Mouse (Mus musculus) thymus, postnatal 25 days (tissue): ENCODE measurements at regions not wholly inside any gene's neighbourhood (a gene's known extent, or its start where the extent isn't known, plus 50 kb on each side); places are given as distances from the start of the nearest gene placed in this dataset.
A peak's percentile ranks its signal among the peaks of the same experiment; 100 is the strongest.

Source experiments
- DNase-seq: peaks from one replicate; pipeline ENCODE4 v3.0.0; 2022

DNA sequence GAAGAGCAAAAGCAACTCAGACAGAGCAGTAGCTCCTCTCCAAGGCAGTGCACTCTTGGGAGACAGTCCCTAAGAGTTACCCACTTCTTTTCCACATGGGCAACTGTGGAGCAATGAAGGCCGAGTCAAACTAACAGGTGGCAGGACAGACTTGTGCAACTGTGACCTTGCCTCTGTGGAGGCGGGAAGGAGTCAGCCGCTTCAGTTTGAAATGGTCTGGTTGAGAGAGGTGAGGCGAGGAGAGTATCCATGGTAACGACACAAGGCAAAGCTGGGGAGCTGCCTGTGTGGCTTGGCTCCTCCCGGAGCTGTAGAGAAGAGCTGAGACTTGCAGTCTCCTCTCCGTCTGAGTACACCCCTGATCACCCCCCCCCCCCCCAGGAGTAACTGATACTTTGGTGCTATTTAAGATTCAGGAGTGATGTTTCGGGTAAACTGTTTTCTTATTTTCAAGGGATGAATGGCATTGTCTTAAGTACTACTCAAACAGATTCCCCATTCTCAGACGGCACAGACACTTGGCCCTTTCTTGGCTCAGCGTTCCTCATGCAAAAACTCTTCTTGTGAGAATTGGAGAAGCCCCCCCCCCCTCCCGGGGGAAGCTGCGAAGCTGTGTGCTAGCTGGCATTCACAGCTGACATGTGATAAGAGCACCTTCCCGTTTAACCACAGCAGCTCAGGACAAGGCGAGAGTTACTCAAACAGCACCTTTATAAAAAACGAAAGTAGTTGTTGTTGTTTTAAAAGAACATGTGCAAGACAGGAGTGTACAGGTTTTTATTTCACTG is 54.9 kb upstream of the Chst1 start:
- no peak for DNase-seq

DNA sequence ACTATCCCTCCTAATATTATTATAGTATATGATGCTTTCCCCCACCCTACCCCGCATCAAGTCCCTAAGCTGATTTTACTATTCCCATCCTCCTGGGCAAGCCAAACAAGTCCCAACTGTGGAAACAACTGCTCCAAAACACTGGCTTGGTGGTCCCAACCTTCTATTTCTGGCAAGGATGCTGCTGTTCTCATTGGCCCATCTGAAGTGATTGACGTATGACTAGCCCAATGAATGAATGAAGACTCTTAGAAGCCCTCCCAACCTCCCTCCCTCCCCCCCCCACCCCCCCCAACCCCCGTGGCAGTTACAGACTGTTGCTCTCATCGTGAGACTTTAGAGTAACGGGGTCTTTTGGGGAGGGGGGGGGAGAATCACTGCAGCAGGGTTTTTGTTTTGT is 58.7 kb upstream of the Chst1 start:
- DNase-seq, result no peak

DNA sequence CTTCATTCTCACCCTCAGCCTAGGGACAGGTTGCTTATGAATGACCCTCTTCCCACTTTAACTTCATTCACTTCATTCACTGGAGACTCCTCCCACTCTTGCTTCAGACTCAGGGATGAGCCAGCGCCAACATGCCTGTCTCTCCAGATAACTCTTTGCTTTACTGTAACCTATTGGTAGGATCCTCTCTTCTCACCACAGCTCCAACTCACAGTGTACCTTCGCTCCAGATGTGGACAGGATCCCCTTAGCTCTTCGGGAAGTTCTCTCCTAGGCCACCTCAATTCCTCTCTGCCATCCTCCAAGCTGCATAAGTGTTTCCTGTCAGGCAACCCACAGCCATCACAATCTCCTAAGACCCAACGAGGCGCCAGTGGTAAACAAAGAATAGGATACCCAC is 67.5 kb upstream of the Chst1 start:
- no peak for DNase-seq

DNA sequence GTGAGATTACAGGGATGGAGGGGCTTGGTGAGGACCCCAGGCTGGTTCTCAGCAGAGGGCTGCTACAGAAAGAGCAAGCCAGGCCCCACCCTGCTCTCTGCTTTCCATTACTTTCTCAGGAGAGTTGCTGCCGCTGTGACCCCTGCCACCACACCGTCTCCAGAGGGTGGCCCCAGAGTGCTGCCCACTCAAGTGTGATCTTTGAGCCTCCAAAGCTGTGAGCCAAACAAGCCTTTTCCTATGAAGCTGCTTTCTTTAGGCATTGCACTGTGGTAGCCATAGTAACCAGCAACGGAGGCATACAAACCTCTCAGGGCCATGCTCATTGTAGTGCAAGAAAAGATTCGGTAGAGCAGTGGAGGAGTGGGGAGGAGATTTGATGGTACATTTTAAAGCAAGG is 68.8 kb upstream of the Chst1 start:
- no peak for DNase-seq

DNA sequence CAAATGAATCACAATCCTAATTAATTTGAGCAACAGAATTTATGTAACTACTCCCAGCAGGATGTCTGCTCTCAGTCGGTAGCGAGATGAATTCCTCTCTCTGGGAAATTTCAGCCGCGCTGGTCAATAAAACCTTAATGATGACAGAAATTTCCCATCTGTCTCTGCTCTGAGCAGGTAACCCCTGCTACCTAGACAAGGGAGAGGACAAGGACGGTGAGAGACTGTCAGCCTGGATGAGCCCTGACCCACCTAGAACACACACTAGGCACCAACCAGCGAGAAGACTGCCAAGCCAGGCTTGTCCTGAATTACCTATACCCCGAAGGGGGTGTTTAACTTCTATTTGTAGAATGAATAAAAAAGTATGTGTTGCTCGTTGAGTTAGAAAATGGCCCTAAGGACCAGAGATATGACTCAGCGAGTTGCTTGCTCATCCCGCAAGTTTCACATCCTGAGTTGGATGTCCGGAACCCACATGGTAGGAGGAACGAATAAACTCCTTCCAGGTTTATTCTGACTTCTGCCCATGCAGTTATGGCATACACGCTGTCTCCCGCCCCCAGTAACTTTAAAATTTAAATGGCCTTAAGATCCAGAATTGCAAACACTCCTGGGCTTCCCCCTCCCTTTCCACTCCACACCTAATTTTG is 69.5 kb upstream of the Slc35c1 start:
- no peak for DNase-seq

DNA sequence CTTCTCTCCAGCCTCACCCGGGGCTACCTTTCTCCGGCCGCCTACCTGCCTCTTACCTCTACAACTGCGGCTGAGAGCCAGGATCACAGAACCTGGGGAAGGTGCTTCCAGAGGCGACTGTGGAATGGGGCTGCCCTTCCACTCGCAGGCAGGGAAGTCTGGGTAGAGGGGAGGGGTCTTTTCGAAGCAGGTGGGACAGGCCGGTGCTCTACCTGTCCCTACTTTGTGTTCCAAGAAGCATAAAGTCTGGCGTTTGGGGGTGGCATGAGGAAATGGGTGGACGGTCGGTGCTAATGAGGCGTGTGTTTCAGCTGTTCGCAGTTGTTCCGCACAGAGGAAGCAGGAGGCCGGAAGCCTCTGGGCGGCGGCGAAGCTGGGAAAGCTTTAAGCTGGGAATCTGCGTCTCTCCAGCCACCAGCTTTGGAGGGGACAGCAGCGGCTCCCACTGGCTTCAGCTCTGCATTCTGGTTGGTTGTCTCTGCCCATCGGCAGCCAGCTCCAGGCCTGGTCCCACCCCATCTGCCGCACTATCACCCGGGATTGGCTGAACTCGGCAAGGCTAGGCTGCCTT is 68.8 kb upstream of the Slc35c1 start:
- peak; percentile 18 for DNase-seq

DNA sequence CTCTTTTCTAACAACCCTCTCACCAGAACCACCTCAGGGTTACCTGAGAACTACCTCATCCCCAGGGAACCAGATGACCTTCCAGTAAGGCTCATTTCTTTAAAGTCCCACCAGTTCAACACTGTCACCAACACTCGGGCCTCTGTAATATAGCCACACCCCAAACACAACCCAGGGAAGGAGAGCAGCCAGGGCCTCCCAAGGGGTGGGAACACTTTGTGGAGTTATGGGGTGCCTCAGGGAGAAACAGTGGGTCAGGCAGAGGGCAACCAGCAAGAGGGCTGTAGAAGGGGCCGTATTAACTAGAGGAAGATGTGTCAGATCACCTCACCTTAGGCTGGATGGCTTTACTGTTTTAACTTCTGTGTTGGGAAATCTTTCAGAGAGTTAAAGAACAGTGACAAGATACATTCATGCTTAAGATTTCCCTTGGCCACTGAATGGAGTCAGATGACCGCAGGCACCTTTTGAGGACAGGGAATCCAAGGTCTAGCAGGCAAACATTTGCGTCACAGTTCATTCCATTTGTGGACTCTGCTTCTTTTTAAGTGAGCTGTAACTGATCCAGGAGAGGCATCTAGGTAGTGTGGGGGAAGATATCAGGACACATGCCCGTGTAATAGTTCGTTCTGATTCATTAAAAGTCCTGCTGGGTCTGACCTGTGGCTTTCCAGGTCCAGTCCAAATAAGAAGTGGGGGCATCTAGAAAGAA is 67.9 kb upstream of the Slc35c1 start:
- no peak for DNase-seq

DNA sequence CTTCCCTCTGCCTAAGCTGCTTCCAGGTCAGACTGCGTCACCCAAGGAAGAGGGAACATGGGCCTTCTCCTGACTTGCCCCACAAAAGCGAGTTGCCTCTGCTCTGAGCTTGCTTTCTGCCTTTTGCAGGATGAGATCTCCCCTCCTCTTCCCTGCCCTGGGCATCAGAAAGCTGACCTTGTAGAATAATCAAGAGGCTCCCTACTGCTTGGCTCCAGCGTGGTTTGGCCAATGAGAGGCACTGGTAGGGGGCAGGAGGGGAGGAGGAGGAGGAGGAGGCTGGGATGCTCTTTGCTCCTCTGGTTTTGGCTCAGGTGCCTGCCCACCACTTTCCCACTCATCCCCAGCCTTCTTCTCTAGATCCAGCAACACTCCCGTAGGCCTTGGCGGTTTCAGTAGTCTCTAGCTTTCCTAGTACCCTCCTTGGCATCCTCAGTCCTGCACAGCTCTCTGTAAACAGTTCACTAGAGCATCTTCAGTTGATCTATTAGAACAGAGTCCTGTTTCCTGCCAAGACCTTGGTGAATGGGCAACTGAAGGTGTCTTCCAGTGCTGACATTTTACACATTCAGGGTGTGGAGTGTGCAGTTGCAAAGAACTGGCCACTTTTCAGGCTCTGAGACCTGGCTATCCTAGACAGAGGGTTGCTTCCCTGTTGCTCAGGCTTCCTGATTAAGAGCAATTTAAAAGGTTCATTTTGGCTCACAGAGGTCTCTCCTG is 66.5 kb upstream of the Slc35c1 start:
- no peak for DNase-seq

DNA sequence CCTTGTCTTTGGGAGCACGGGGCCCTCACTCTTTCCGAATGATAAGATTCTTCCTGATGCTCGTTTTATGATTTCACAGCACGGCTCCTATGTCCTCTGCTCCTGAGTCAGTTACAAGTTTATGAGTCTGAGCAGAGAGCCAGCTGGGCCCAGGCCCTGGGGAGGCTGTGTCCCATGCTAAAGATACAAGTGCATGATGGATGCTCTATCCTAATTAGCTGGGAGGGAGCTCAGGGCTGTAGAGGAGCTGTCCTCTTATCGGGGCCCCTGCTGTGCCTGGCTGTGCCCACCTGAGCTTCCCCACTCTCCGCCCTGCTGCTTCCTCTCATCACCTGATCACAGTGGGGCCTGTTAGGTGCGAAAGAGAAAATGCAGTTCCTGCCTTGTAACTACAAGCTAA is 65.3 kb upstream of the Slc35c1 start:
- DNase-seq, result no peak

DNA sequence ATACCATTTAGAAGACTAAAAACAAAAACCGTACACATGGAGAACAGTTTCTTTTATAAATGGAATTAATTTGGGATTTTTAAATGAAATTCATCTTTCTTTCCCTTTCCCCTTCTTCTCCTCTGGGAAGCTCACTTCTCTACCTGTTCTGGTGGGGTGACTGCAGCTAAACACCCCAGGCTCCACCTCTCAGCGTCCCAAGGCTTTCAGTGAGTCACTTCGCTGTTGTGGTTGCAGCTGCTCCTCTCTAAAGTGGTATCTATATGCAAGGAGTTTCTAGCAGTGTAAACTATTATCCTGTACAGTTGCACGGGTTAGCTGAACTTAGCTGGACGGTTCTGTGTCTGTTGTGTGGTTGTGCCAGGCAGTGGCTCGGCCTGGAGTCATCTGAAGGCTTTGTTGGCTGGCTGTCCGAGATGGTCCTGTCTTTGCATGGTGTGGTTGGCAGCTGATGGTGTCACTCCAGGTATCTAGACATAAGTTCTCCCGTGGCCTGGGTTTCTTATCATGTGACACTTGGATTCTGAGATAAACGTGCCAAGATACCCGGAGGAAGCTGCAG is 64.8 kb upstream of the Slc35c1 start:
- no peak for DNase-seq

DNA sequence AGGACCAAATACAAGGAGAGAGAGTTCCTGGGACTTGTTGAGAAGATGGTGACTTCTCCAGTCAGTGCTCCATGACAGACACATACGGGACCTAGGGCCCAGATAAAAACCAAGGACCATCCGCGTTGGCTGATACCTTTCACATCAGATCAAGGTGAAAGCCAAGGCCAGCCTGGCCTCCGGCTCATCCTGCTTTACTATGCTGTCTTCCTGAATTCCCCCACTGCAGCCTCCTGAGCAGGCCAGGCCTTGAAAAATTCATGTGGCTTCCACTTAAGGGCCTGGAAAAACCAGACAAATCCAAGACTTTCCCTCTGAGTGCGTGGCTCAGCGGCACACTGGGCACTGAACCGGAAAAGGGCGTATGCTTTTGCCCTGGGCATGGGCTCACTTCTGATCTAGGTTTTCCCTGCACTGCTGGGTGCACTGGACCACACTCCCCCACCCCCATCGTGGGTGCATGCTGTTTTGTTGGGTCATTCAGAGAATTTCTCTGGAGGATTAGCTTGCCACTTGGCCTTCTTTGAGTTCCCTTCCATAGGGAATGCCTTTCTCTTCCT is 64.1 kb upstream of the Slc35c1 start:
- no peak for DNase-seq

DNA sequence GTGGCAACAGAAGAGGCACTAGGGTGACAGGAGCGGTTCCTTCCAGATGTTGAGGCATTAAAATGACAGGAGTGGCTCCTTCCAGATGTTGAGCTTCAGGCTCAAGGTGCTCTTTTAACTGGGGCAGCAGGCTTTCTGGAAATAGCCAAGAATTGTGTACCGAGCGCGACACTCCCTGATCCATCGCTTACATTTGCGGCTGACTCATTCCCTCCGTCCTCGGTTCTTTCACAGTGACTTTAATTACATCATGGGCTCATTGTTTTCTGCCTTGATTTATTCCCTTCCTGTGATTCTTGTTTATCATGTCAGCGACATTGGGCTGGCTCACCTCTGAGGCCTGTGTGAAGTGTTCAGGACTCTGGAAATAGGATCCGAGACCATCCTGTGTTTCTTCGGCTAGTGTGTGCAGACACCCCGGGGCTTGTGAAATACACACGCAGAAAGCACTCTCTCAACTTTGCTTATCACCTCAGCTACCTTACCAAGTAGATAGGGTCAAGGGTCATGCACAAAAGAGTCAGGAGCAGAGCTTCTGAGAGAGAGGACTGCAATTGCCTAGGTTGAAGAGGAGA is 63.1 kb upstream of the Slc35c1 start:
- DNase-seq, result no peak

DNA sequence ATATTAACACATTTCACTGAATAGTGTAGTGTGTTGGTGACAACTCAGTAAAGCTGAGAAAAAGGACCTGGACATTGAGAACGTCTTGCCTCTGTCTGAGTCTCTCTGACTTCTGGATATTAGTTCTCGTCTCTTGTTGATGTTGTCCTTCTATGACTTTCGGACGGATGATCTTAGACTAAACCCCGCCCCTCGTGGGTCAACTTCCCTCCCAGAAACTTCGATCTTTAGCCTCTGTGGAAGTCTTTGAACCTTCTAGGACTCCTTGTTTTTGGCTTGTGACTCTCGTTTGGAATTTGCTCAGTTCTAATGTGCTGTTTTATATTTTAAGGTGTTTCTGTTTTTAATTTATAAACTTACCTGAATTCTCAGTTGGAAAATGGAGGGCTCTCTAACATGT is 61.2 kb upstream of the Slc35c1 start:
- DNase-seq, result no peak

DNA sequence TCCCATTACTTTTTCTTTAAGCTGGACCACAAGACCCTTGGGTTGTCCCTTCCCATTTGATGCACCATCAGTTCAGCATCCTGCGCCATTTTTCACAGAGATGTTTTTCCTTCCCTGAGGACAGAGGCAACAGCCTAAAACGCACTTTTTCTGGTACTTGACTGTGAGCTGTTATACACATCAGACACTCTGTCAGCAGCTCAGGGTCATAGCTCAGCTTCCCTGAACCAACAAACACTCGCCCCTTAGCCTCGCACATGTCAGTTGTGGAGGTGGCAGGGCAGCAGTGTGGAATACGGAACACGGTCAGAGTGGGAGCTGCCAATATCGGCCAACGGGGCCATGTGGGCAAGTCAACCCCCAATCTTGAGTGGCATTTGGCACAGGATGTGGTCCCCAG is 59.1 kb upstream of the Slc35c1 start:
- DNase-seq, result no peak

DNA sequence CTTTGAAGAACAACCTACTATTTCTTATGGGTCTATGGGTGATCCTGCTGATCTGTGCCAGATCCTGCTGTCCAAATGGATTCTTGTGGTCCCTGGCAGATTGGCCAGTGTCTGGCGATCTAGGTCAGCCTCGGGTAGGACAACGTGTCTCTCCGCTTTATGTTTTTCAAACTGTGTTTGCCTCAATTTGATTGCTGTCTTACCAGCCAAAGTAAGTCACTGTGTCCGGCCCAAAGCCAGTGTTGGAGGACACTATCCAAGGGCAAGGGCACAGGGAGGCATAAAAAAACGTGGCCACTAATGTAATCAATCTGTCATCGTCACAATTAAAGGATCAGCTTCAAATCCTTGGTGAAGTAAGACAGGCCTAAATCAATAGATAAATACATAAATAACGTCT is 58.6 kb upstream of the Slc35c1 start:
- no peak for DNase-seq

DNA sequence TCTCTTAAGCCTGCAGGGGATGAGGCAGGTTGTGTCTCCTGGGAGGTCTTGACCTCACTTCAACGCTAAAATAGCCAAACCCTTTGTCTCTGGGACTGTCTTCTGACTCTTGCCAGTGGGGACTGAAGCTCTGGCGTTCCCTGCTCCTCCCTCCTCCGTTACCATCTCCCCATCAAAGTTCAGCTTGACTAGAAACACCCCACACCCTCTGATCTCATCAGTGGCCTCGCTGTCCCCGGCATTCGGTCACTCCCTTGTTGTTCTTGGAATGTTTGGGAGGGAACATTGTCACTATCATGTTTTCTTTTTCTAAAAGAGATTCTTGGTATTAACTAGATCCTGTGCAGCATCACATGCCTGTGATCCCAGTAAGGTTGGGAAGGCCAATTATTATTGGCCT is 54.6 kb upstream of the Slc35c1 start:
- DNase-seq, result no peak

DNA sequence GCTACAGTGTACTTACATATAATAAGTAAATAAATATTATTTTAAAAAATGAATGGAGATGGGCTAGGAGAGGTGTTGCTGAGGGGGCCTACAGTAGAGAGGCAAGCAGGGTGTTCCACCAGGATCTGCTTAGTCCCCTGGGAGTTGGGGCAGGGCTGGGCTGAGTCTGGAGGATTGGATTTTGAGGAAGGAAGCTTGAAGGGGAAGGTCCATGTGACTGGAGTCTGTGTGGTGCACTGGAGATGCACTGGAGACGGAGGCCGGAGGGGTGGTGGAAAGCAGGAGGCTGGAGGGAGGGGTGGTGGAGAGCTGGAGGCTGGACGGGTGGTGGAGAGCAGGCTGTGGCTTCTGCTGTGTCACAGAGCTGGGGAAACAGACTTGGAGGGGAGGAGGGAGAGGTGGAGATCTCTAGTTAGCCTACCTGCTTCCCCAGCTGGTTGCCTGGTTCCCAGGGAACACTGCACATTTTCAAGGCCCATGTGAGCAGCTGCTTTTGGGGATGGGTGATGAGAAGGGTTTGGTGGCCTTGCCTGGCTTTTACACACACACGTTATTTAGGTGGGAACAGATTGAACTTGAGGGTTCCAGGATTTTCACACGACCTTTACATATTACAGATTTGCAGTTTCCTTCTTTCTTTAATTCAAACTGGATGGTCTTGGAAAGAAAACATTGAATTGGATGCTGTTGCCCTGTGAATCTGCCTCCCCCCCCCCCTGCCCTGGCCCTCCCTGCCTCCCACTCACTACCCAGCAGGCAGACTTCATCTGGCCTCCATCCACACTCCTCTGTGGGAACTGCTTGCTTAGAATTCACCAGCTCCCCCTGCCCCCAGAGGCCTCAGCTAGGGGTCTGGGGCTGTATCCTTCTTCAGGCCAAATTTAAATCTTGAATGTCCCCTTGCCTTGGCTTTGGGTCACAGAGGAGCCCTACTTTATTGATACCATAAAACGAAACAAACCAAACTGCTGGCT is 51.7 kb upstream of the Slc35c1 start:
- DNase-seq, result no peak
